Mouse (Mus musculus) myocyte (in vitro differentiated cells): ENCODE measurements around the gene Mroh2a. TPM values are rescaled to one million over a fixed set of nuclear protein-coding genes. Genes with fewer than 3 reads are reported as not detected.
"Not testable (repeated sequence)": the region's sequence is repeated elsewhere in the genome, so short reads cannot be mapped to it uniquely, and the experiment has no call there.

Source experiments
- H3K27me3 ChIP-seq: one replicate; pipeline ENCODE4 v1.6.1; 2011; ENCODE audit not compliant: control insufficient read depth, insufficient read depth, insufficient read length
- H3K36me3 ChIP-seq: one replicate; pipeline ENCODE4 v1.6.1; 2011; ENCODE audit not compliant: control insufficient read depth, insufficient read depth
- H3K4me2 ChIP-seq: one replicate; pipeline ENCODE4 v1.6.1; 2011; ENCODE audit warnings: low read depth, control low read depth
- H3K4me3 ChIP-seq: one replicate; pipeline ENCODE4 v1.5.1; 2011; ENCODE audit warnings: mild to moderate bottlenecking, control low read depth, moderate library complexity
- H3K79me2 ChIP-seq: one replicate; pipeline ENCODE4 v1.6.1; 2011; ENCODE audit not compliant: control insufficient read depth, insufficient read depth
- H3ac ChIP-seq: one replicate; pipeline ENCODE4 v1.6.1; 2011; ENCODE audit not compliant: control insufficient read depth, insufficient read length
- CEBPB ChIP-seq: IDR thresholded peaks from 2 replicates; pipeline ENCODE4 v1.6.1; 2011; ENCODE audit warnings: mild to moderate bottlenecking, moderate library complexity; ENCODE audit not compliant: poor library complexity, insufficient read depth, severe bottlenecking
- E2F4 ChIP-seq: IDR thresholded peaks from one replicate; pipeline ENCODE4 v1.6.1; 2011; ENCODE audit warnings: mild to moderate bottlenecking, control low read depth, moderate library complexity; ENCODE audit not compliant: insufficient read depth
- MAX ChIP-seq: IDR thresholded peaks from one replicate; pipeline ENCODE4 v1.6.1; 2011; ENCODE audit warnings: low read depth, mild to moderate bottlenecking, control low read depth
- MYOD1 ChIP-seq, 3 experiments: IDR thresholded peaks; one replicate each; pipeline ENCODE4 v1.6.1; 2011; ENCODE audit warnings: control low read depth in 2 of 3, low read depth in 2 of 3, mild to moderate bottlenecking in 2 of 3, moderate library complexity in 1 of 3; ENCODE audit not compliant: insufficient read length in 2 of 3, control insufficient read depth in 1 of 3
- MYOG ChIP-seq, 3 experiments: IDR thresholded peaks; one replicate each; pipeline ENCODE4 v1.6.1; 2011; ENCODE audit warnings: control low read depth in 2 of 3, low read depth in 2 of 3, mild to moderate bottlenecking in 2 of 3; ENCODE audit not compliant: insufficient read length in 2 of 3, control insufficient read depth in 1 of 3, insufficient read depth in 1 of 3
- POLR2A ChIP-seq: IDR thresholded peaks from one replicate; pipeline ENCODE4 v1.6.1; 2011; ENCODE audit warnings: low read depth, mild to moderate bottlenecking, control low read depth, moderate library complexity; ENCODE audit not compliant: insufficient read length
- POLR2AphosphoS2 ChIP-seq: IDR thresholded peaks from one replicate; pipeline ENCODE4 v1.6.1; 2011; ENCODE audit warnings: low read depth, control low read depth; ENCODE audit not compliant: insufficient read length
- REST ChIP-seq: IDR thresholded peaks from one replicate; pipeline ENCODE4 v1.6.1; 2011; ENCODE audit warnings: mild to moderate bottlenecking, control low read depth, moderate library complexity; ENCODE audit not compliant: insufficient read depth, insufficient read length
- SRF ChIP-seq: IDR thresholded peaks from one replicate; pipeline ENCODE4 v1.6.1; 2011; ENCODE audit warnings: low read depth; ENCODE audit not compliant: control insufficient read depth, insufficient read length
- TCF12 ChIP-seq: IDR thresholded peaks from one replicate; pipeline ENCODE4 v1.6.1; 2011; ENCODE audit warnings: mild to moderate bottlenecking, control low read depth; ENCODE audit not compliant: poor library complexity, insufficient read depth, severe bottlenecking
- TCF3 ChIP-seq: IDR thresholded peaks from one replicate; pipeline ENCODE4 v1.6.1; 2011; ENCODE audit warnings: low read depth, control low read depth; ENCODE audit not compliant: insufficient read length
- USF1 ChIP-seq: IDR thresholded peaks from one replicate; pipeline ENCODE4 v1.6.1; 2011; ENCODE audit warnings: low read depth, mild to moderate bottlenecking, control low read depth, moderate library complexity
- polyA plus RNA-seq: library from polyadenylated mRNA; unstranded; fragments of >200 nt; fragmentation: generic; extraction: Trizol; gene quantifications from one replicate; pipeline ENCODE4 v1.2.1, GENCODE M21; 2012; ENCODE audit warnings: missing spikeins

The Mroh2a gene
- polyA plus RNA-seq, 1 experiment, result 1.4 TPM

- H3K79me2 ChIP-seq, result no peaks in the 10 kb centered on the region
- H3K27me3 ChIP-seq, result no peaks in the 10 kb centered on the region
- no peak overlapping the region for H3K4me2 ChIP-seq
- no peak for TF ChIP-seq MAX
- no peak for TF ChIP-seq REST
- TF ChIP-seq POLR2AphosphoS2, result no peak
- TF ChIP-seq MYOD1 (IDR thresholded peaks at IDR 0.05; ENCODE audit: control insufficient read depth in 1 of 3, insufficient read length in 2 of 3, low read depth in 2 of 3), result no peak
- no peak overlapping the region for H3K4me3 ChIP-seq
- no peaks in the 10 kb centered on the region for H3K36me3 ChIP-seq
- H3ac ChIP-seq, result no peak overlapping the region
Observed at GRCm38 (mm10) chr1:88220336-88220735, 6.5 kb upstream of the Mroh2a start.

DNA sequence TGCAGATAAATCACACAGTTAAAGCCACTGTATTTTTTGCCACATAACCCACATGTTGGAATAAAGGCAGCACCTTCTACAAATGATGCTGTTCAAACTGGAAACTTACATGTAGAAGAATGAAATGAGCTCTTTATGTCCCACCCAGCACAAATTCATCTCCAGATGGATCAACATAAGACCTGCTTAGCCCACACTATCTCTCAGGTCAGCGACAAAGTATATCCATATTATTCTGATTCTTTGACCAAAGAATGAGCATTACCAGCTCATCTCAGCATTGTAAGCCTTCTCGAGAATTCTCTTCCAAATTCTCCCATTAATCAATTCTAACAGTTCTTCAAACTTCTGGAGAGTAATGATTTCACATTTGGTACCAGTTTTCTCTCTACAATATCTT lies 4.6 kb upstream of the Mroh2a start:
- H3K27me3 ChIP-seq, result no peaks in the 10 kb centered on the region
- H3K36me3 ChIP-seq, result no peaks in the 10 kb centered on the region
- no peak overlapping the region for H3ac ChIP-seq
- no peak overlapping the region for H3K4me3 ChIP-seq
- no peak for TF ChIP-seq USF1
- TF ChIP-seq CEBPB, result no peak
- TF ChIP-seq TCF3, result no peak
- TF ChIP-seq MAX, result no peak
- no peak for TF ChIP-seq SRF
- no peak for TF ChIP-seq TCF12
- TF ChIP-seq MYOG (IDR thresholded peaks at IDR 0.05; ENCODE audit: control insufficient read depth in 1 of 3, insufficient read depth in 1 of 3, insufficient read length in 2 of 3, low read depth in 2 of 3), result no peak
- TF ChIP-seq MYOD1 (IDR thresholded peaks at IDR 0.05; ENCODE audit: control insufficient read depth in 1 of 3, insufficient read length in 2 of 3, low read depth in 2 of 3), result no peak
- TF ChIP-seq POLR2A, result no peak
- no peak for TF ChIP-seq E2F4
- TF ChIP-seq REST, result no peak
- H3K4me2 ChIP-seq, result no peak overlapping the region
- H3K79me2 ChIP-seq, result no peaks in the 10 kb centered on the region

GRCm38 (mm10) chr1:88223011-88223515 lies 3.7 kb upstream of the Mroh2a start:
- H3K4me2 ChIP-seq, H3K79me2 ChIP-seq, H3K36me3 ChIP-seq, H3K4me3 ChIP-seq, H3ac ChIP-seq, H3K27me3 ChIP-seq: not testable (repeated sequence)

DNA sequence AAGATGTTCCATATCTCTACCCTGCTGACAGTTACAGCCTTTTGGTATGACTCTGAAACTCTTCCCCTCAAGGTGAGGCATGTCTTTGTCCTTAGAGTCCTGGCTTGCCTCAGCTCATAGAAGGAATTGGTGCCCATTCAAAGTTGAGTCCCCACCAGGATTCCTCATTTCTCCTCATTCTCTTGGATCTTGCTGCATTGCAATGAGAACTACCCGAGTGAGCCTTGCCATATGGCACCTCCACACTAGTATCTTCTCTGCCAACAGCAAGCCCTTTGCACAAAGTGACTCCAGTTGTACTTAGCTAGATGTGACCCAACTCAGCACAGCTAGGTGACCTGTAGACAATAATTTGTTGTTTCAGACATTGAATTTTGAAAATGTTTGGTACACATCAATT lies 3.2 kb upstream of the Mroh2a start:
- no peaks in the 10 kb centered on the region for H3K36me3 ChIP-seq
- no peaks in the 10 kb centered on the region for H3K27me3 ChIP-seq
- no peak overlapping the region for H3K4me3 ChIP-seq
- TF ChIP-seq E2F4 (no peak), REST (no peak), TCF12 (no peak), MYOD1 (IDR thresholded peaks at IDR 0.05; ENCODE audit: control insufficient read depth in 1 of 3, insufficient read length in 2 of 3, low read depth in 2 of 3) (no peak), CEBPB (no peak), POLR2A (no peak), MYOG (IDR thresholded peaks at IDR 0.05; ENCODE audit: control insufficient read depth in 1 of 3, insufficient read depth in 1 of 3, insufficient read length in 2 of 3, low read depth in 2 of 3) (no peak), USF1 (no peak), SRF (no peak), POLR2AphosphoS2 (no peak), TCF3 (no peak), MAX (no peak)
- H3K4me2 ChIP-seq, result no peak overlapping the region
- H3K79me2 ChIP-seq, result no peaks in the 10 kb centered on the region
- no peak overlapping the region for H3ac ChIP-seq

GRCm38 (mm10) chr1:88224029-88224776 lies 2.6 kb upstream of the Mroh2a start:
- TF ChIP-seq MAX (no peak), USF1 (no peak), TCF12 (no peak), MYOG (IDR thresholded peaks at IDR 0.05; ENCODE audit: control insufficient read depth in 1 of 3, insufficient read depth in 1 of 3, insufficient read length in 2 of 3, low read depth in 2 of 3) (no peak), REST (no peak)
- Histone ChIP-seq H3K4me3 (no peak overlapping the region), H3K79me2 (no peaks in the 10 kb centered on the region), H3K4me2 (no peak overlapping the region), H3ac (no peak overlapping the region), H3K36me3 (no peaks in the 10 kb centered on the region), H3K27me3 (no peaks in the 10 kb centered on the region)

DNA sequence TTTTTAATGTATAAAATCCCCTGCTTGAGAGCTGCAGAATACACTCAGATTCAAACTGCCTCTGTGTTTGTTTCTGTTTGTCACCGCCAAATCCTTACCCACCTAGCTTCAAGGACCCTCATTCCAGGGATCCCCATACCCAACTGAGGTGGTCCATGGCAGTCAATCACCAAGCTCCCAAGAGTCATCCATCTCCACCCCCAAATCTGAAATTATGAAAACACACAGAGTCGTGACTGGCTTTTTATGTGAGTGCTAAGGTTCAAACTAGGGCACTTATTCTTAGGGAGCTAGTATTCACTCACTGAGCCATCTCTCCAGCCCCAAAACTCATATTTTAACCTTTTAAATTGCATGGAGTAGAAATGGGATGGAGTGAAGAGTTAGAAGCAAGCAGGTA lies 1.5 kb upstream of the Mroh2a start:
- H3K4me2 ChIP-seq, H3K79me2 ChIP-seq: not testable (repeated sequence)

More for the DNA sequence above, 1.5 kb upstream of the Mroh2a start:
- H3ac ChIP-seq, H3K36me3 ChIP-seq, H3K4me3 ChIP-seq, H3K27me3 ChIP-seq: not testable (repeated sequence)
